Mouse (Mus musculus) kidney, adult 2 months (tissue): Measurements from ENCODE around the gene Ppp1r36.

ENCODE experiments used
- CTCF ChIP-seq: fragments of 200-500 bp; conservative IDR thresholded peaks from 2 replicates; pipeline ENCODE4 v1.5.1; 2011; ENCODE audit warnings: low read depth, mild to moderate bottlenecking, control low read depth, low read length, moderate library complexity, mixed read lengths; ENCODE audit not compliant: insufficient read depth, insufficient read length
- POLR2A ChIP-seq: fragments of 200-500 bp; IDR thresholded peaks from one replicate; pipeline ENCODE4 v1.6.1; 2011; ENCODE audit warnings: low read depth, low read length, control low read depth

DNA sequence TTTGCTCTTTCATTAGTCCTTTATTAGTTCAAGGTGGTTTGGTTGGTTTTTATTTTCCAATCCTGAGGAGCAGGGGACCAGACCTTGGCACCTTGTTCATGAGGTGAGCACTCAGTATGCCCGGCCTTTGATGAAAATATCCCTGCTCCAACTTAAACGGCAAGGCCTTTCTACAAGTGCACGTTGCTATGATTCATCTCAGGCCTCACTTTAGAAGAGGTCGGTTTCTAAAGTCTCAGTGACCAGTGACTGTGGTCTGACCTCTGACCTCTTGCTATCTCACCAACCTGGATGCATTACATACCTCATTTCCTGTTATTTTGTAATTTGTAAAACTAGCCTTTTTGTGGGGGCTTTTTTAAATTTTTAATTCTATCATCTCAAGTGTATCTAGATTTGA is 8.2 kb upstream of the Ppp1r36 start:
- no peak for TF ChIP-seq POLR2A
- TF ChIP-seq CTCF, result no peak
